Mouse (Mus musculus) lung, postnatal 25 days (tissue): ENCODE data around the gene Defa35.
"Not testable (repeated sequence)": the region's sequence is repeated elsewhere in the genome, so short reads cannot be mapped to it uniquely, and the experiment has no call there.

Source experiments
- DNase-seq: peaks from one replicate; pipeline ENCODE4 v3.0.0; 2022; ENCODE audit warnings: low spot score

Gene Defa35

GRCm38 (mm10) chr8:21064738-21065137 is at the start of gene Defa35:
Defa35 (plus strand) TSS chr8:21065038.
- not testable (repeated sequence) for DNase-seq

GRCm38 (mm10) chr8:21025245-21025644 is 39.6 kb upstream of the Defa35 start, which contains the start of gene Defa21:
Defa21 (plus strand) TSS chr8:21025545.
- DNase-seq, result not testable (repeated sequence)

- DNase-seq, result not testable (repeated sequence)
Observed at GRCm38 (mm10) chr8:21054747-21055146, 10.1 kb upstream of the Defa35 start, which contains the start of gene Defa23. Defa23 (plus strand) TSS chr8:21055047.

GRCm38 (mm10) chr8:21084142-21084541 is 19.3 kb downstream of the Defa35 start, which contains the start of gene Defa25:
Defa25 (plus strand) TSS chr8:21084442.
- not testable (repeated sequence) for DNase-seq

- no peak for DNase-seq
Observed at GRCm38 (mm10) chr8:21093106-21093505, 28.3 kb downstream of the Defa35 start.

- DNase-seq, result not testable (repeated sequence)
Observed at GRCm38 (mm10) chr8:21095950-21096349, 31.1 kb downstream of the Defa35 start, which contains the start of gene Gm14851. Gm14851 (minus strand) TSS chr8:21096050.
